ENCODE assay signal across 21 mouse cellular contexts in genomic region chr6:146490416-146490960, GRCm38 (mm10). TPM values are rescaled to one million over a fixed set of nuclear protein-coding genes. Genes with fewer than 3 reads are reported as not detected.
A peak's percentile ranks its signal among the peaks of the same experiment; 100 is the strongest.
DNase-seq lines count a peak whose midpoint lies in the region; ATAC-seq and TF ChIP-seq lines count a peak whose summit lies in the region.
"Had no signal": no experiment of that assay in that cellular context is flagged by ENCODE, and none has a peak within 500 bp of the region (broad histone marks: within the 10 kb centered on the region; RNA-seq: fewer than 3 reads in every experiment).

No protein-coding gene starts in this region.

- TF ChIP-seq CTCF in heart, postnatal 0 days (IDR thresholded peaks at IDR 0.05; ENCODE audit: low read depth): no peak
- TF ChIP-seq CTCF in layer of hippocampus, adult 2 months (conservative IDR thresholded peaks at IDR 0.05): no peak

- no peak for TF ChIP-seq EP300 in heart, postnatal 0 days (IDR thresholded peaks at IDR 0.05; ENCODE audit: low read depth)

- H3K27me3 ChIP-seq in heart, postnatal 0 days (ENCODE audit: control insufficient read depth, insufficient read depth, low read length): no peaks in the 10 kb centered on the region
- H3K27me3 ChIP-seq: hindbrain, embryonic 13.5 days; intestine, embryonic 15.5 days; limb, embryonic 15.5 days; midbrain, embryonic 13.5 days; neural tube, embryonic 15.5 days had no signal

- H3K9me3 ChIP-seq in heart, postnatal 0 days (replicated peaks; ENCODE audit: control insufficient read depth, low read length): no peaks in the 10 kb centered on the region
- H3K9me3 ChIP-seq: embryonic facial prominence, embryonic 10.5 days; hindbrain, embryonic 13.5 days; intestine, embryonic 15.5 days; limb, embryonic 15.5 days; midbrain, embryonic 13.5 days; neural tube, embryonic 15.5 days had no signal

- no peak overlapping the region for H3K9ac ChIP-seq in heart, postnatal 0 days (replicated peaks; ENCODE audit: low read depth, low read length)
- H3K9ac ChIP-seq: hindbrain, embryonic 13.5 days; intestine, embryonic 15.5 days; limb, embryonic 15.5 days; liver, postnatal 0 days; midbrain, embryonic 13.5 days; neural tube, embryonic 15.5 days had no signal

- no peak for ATAC-seq in heart, postnatal 0 days (ENCODE audit: insufficient read depth, low read depth)
- peak; percentile 11 for ATAC-seq in inflammation-experienced regulatory T-cells, adult 6 months
- ATAC-seq: intestine, embryonic 15.5 days; liver, postnatal 0 days; midbrain, embryonic 13.5 days had no signal

- no peak for DNase-seq in heart, postnatal 0 days (ENCODE audit: low spot score)
- DNase-seq in heart, postnatal 4 days: no peak
- no peak for DNase-seq in layer of hippocampus, adult 2 months (ENCODE audit: low spot score in 2 of 2)
- DNase-seq in layer of hippocampus, adult 8-10 months (ENCODE audit: low spot score in 2 of 2): no peak
- DNase-seq in B cell, adult 2 months: peak; percentile 45 to 53
- DNase-seq in neural tube, embryonic 10.5 days (ENCODE audit: extremely low spot score, low spot score): no peak
- DNase-seq: adrenal gland, adult 2 months; cerebellum, adult 2 months; gastrocnemius, adult 2 months; heart, adult 18-20 months; heart, postnatal 14 days; liver, postnatal 0 days; lung, postnatal 10 days; right cerebral cortex, postnatal 4 days had no signal

- H3K4me2 ChIP-seq in heart, postnatal 0 days (ENCODE audit: low read depth, low read length): no peak overlapping the region
- H3K4me2 ChIP-seq: hindbrain, embryonic 13.5 days; intestine, embryonic 15.5 days; limb, embryonic 15.5 days; midbrain, embryonic 13.5 days; neural tube, embryonic 15.5 days had no signal

- peaks cover 17% of the 10 kb centered on the region; the same call in 1 of the 2 replicates for H3K4me1 ChIP-seq in heart, postnatal 0 days (ENCODE audit: control insufficient read depth, insufficient read depth)
- H3K4me1 ChIP-seq: embryonic facial prominence, embryonic 10.5 days; hindbrain, embryonic 13.5 days; intestine, embryonic 15.5 days; limb, embryonic 15.5 days; midbrain, embryonic 13.5 days; neural tube, embryonic 15.5 days had no signal

- H3K4me3 ChIP-seq in heart, postnatal 0 days (ENCODE audit: low read depth, low read length): no peak overlapping the region
- H3K4me3 ChIP-seq in layer of hippocampus, adult 2 months: no peak overlapping the region
- H3K4me3 ChIP-seq: embryonic facial prominence, embryonic 10.5 days; gastrocnemius, adult 2 months; hindbrain, embryonic 13.5 days; intestine, embryonic 15.5 days; limb, embryonic 15.5 days; midbrain, embryonic 13.5 days; neural tube, embryonic 15.5 days had no signal

- no peaks in the 10 kb centered on the region for H3K36me3 ChIP-seq in heart, postnatal 0 days (replicated peaks; ENCODE audit: control insufficient read depth, insufficient read depth, low read length)
- H3K36me3 ChIP-seq: embryonic facial prominence, embryonic 10.5 days; hindbrain, embryonic 13.5 days; intestine, embryonic 15.5 days; limb, embryonic 15.5 days; midbrain, embryonic 13.5 days; neural tube, embryonic 15.5 days had no signal

- WGBS in heart, postnatal 0 days: 81% methylated on average over 9 of the region's 9 CpGs

- H3K27ac ChIP-seq in heart, postnatal 0 days (ENCODE audit: low read depth): peak overlapping the region; percentile 44; the same call in 1 of the 2 replicates
- H3K27ac ChIP-seq in layer of hippocampus, adult 2 months: peak overlapping the region; percentile 36; the same call in 1 of the 2 replicates
- H3K27ac ChIP-seq: embryonic facial prominence, embryonic 10.5 days; gastrocnemius, adult 2 months; hindbrain, embryonic 13.5 days; intestine, embryonic 15.5 days; limb, embryonic 15.5 days; midbrain, embryonic 13.5 days; neural tube, embryonic 15.5 days had no signal

RNA-seq across cellular contexts. Expression of gene Itpr2, which starts 11.5 kb away (rescaled TPM):
- total RNA-seq in heart, postnatal 0 days (2014; rRNA removed; ENCODE audit: low replicate concordance): 51.4 and 59.5 TPM in 2 replicates
- 24.2 and 26.5 TPM in 2 replicates for polyA plus RNA-seq in heart, postnatal 0 days (2015; fragmentation: Nextera tagmentation; extraction: Ambion mirVana)
- total RNA-seq in heart, postnatal 4 days (2021): 10 to 100 TPM; 38.6 to 45.5 TPM
- total RNA-seq in layer of hippocampus, adult 2 months (2021): 10 to 100 TPM; 15.6 to 22.1 TPM
- 10 to 100 TPM; 17.4 to 26.0 (median 21.9) TPM for total RNA-seq in layer of hippocampus, adult 8-10 months (2022)
- 100 to 1,000 TPM in 1 of 3 experiments, 10 to 100 TPM in 2; 43.2 to 111 (median 94.9) TPM for polyA plus RNA-seq in inflammation-experienced regulatory T-cells, adult 6 months (2017; shearing (Covaris generic))

Comparison
In these comparisons a context has a peak if more than half of its experiments do, and no peak if none do; other contexts are left out.
1. DNase-seq: peak in B cell, adult 2 months (2 of 2); none in heart, postnatal 0 days (single experiment), heart, postnatal 4 days (single experiment), layer of hippocampus, adult 2 months (0 of 2), layer of hippocampus, adult 8-10 months (0 of 2) and neural tube, embryonic 10.5 days (single experiment).